Mouse (Mus musculus) C2C12 (cell line): Measurements from ENCODE around the gene C9orf72. TPM values are rescaled to one million over a fixed set of nuclear protein-coding genes. Genes with fewer than 3 reads are reported as not detected.

Experiments used
- H3K27me3 ChIP-seq: one replicate; pipeline ENCODE4 v1.6.1; 2011; ENCODE audit not compliant: control insufficient read depth, insufficient read depth, insufficient read length
- H3K36me3 ChIP-seq: one replicate; pipeline ENCODE4 v1.6.1; 2011; ENCODE audit not compliant: control insufficient read depth, insufficient read depth
- H3K4me3 ChIP-seq: one replicate; pipeline ENCODE4 v1.5.1; 2011; ENCODE audit warnings: mild to moderate bottlenecking, control low read depth; ENCODE audit not compliant: poor library complexity, insufficient read depth, severe bottlenecking
- H3K79me2 ChIP-seq: one replicate; pipeline ENCODE4 v1.6.1; 2011; ENCODE audit not compliant: control insufficient read depth, insufficient read depth
- H3K79me3 ChIP-seq: one replicate; pipeline ENCODE4 v1.6.1; 2011; ENCODE audit warnings: low read depth, control low read depth
- H3ac ChIP-seq: one replicate; pipeline ENCODE3; 2011; ENCODE audit warnings: low read depth; ENCODE audit not compliant: control insufficient read depth, insufficient read length
- CEBPB ChIP-seq: IDR thresholded peaks from one replicate; pipeline ENCODE4 v1.6.1; 2011; ENCODE audit warnings: low read depth, mild to moderate bottlenecking, control low read depth, moderate library complexity
- CTCF ChIP-seq: IDR thresholded peaks from one replicate; pipeline ENCODE4 v1.5.1; 2011; ENCODE audit not compliant: control insufficient read depth, insufficient read depth, insufficient read length
- FOSL1 ChIP-seq: IDR thresholded peaks from one replicate; pipeline ENCODE4 v1.8.0; 2011; ENCODE audit warnings: mild to moderate bottlenecking, low read length; ENCODE audit not compliant: poor library complexity, insufficient read depth, severe bottlenecking
- MAX ChIP-seq: IDR thresholded peaks from one replicate; pipeline ENCODE4 v1.6.1; 2011; ENCODE audit warnings: mild to moderate bottlenecking, control low read depth
- MYOD1 ChIP-seq: IDR thresholded peaks from one replicate; pipeline ENCODE4 v1.6.1; 2011; ENCODE audit warnings: low read depth; ENCODE audit not compliant: control insufficient read depth, insufficient read length
- MYOG ChIP-seq: IDR thresholded peaks from one replicate; pipeline ENCODE4 v1.6.1; 2011; ENCODE audit not compliant: control insufficient read depth, insufficient read length; ENCODE audit errors: extremely low read depth
- USF1 ChIP-seq: IDR thresholded peaks from one replicate; pipeline ENCODE4 v1.6.1; 2011; ENCODE audit warnings: low read depth, mild to moderate bottlenecking, control low read depth, moderate library complexity
- polyA plus RNA-seq: library from polyadenylated mRNA; unstranded; fragments of >200 nt; fragmentation: generic; extraction: Trizol; gene quantifications from one replicate; pipeline ENCODE4 v1.2.1, GENCODE M21; 2012; ENCODE audit warnings: missing spikeins

Gene C9orf72
- polyA plus RNA-seq, 1 experiment, result 5.7 TPM

DNA sequence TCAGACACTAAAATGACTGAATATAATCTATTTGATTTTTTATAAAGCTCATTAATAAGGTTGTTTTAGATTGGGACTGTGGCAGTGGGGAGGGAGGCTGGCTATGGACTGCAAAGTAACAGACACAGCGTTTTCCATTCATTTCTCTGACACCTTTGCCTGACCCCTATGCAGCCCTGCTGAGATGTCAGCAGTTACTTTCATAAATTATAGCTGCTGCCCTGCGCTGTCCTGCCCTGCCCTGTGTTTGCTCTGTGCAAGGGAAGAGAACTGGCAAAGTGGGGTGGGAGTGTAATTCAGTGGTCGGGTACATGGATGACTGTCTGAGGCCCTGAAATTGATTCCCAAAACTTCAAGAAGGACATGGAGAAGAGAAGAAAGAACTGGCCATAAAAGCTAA is 71.9 kb downstream of the C9orf72 start:
- Histone ChIP-seq H3K27me3 (no peaks in the 10 kb centered on the region), H3ac (no peak overlapping the region), H3K4me3 (no peak overlapping the region), H3K36me3 (no peaks in the 10 kb centered on the region), H3K79me3 (no peaks in the 10 kb centered on the region), H3K79me2 (no peaks in the 10 kb centered on the region)
- TF ChIP-seq USF1, result no peak
- no peak for TF ChIP-seq MAX
- no peak for TF ChIP-seq FOSL1
- TF ChIP-seq CTCF, result no peak
- no peak for TF ChIP-seq MYOD1
- no peak for TF ChIP-seq MYOG
- TF ChIP-seq CEBPB, result no peak

DNA sequence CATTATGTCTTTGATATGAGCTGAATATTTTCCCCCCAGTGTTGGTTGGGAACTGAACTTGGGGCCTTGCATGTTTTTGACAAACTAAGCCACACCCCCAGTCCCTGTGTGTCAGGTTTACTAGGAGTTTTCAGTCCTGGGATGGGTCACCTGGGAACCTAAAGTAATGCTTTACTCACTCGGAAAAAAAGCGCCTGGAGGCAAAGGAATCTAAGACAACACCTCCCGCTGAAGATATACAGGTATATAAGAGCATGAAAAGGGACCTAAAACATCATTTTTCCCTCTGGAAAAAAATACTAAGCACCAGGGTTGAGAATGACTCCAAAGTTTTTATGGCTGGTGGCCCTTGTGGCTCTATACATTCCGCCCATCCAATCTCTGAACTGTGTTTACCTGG is 74.2 kb downstream of the C9orf72 start, which contains the start of gene Ifnk:
TSS of gene Ifnk (plus strand) at position 301 of the 400 bp plus-strand sequence.
- Histone ChIP-seq H3K27me3 (no peaks in the 10 kb centered on the region), H3K4me3 (no peak within 1 kb of the TSS), H3K79me3 (no peaks in the 10 kb centered on the region), H3K36me3 (no peaks in the 10 kb centered on the region), H3ac (no peak within 1 kb of the TSS), H3K79me2 (no peaks in the 10 kb centered on the region)
- TF ChIP-seq CTCF (no peak), FOSL1 (no peak), MYOD1 (no peak), CEBPB (no peak), MYOG (no peak), MAX (no peak), USF1 (no peak)

DNA sequence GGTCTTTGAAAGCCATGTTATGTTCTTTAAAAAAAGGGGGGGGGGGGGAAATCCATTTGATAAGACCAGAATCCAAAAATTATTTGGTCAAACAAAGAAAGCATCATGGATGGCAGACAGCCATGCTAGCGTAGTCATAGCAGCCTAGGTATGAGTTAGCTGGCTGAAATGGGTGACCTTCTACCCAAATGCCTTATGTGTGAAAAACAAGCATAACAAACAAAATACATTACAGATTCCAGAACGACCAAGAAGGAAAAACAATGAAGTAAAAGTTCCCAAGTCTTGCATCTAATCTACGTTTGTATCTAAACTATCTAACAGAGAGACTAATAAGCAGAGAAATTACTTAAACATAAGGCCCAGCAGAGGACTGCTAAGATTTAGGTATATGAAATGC is 75.3 kb downstream of the C9orf72 start:
- Histone ChIP-seq H3K27me3 (no peaks in the 10 kb centered on the region), H3K79me2 (no peaks in the 10 kb centered on the region), H3ac (no peak overlapping the region), H3K79me3 (no peaks in the 10 kb centered on the region), H3K36me3 (no peaks in the 10 kb centered on the region), H3K4me3 (no peak overlapping the region)
- TF ChIP-seq USF1, result no peak
- TF ChIP-seq MYOD1, result no peak
- no peak for TF ChIP-seq CEBPB

DNA sequence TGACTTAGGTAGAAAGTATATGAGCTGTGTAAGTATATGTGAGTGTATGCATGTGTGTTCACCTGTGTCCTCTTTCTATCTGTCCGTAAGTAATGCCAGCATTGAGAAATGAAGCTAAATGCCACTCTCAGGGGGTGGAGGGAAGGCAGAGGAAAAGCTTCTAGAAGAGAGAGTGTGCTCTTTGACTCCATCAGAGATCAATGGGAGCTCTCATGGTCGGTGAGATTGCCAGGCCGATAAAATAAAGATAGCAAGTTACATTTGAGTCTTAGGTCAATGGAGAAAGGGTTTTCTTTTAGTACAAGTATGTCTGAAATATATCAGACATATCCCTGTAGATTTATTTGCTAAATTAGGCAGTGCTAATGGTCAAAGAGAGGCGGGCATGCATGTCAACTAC is 77.6 kb downstream of the C9orf72 start:
- H3K4me3 ChIP-seq, result no peak overlapping the region
- no peak overlapping the region for H3ac ChIP-seq
- H3K79me2 ChIP-seq, result no peaks in the 10 kb centered on the region
- H3K36me3 ChIP-seq, result no peaks in the 10 kb centered on the region
- no peaks in the 10 kb centered on the region for H3K79me3 ChIP-seq
- TF ChIP-seq MYOG (no peak), CEBPB (no peak), CTCF (no peak), USF1 (no peak), MYOD1 (no peak)
- no peaks in the 10 kb centered on the region for H3K27me3 ChIP-seq

DNA sequence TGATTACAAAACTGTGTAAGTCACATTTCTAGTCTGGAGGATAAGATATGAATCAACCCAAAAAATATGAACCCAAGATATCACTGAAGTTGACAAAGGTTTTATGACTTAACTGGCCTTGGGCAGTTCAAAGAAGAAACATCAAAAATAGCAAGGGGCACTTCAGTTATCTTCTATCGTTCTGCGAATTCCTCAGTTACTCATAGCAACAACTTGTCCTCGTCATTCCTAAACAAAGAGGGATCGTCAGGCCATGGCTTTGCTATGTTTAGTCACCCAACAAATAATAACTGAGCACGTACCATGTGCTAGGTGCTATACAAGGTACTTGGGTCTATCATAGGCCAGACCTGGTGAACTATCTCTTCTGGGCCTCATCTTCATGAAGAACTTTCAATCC is 79.4 kb downstream of the C9orf72 start:
- no peaks in the 10 kb centered on the region for H3K79me3 ChIP-seq
- H3K36me3 ChIP-seq, result no peaks in the 10 kb centered on the region
- TF ChIP-seq MAX, result no peak
- TF ChIP-seq MYOG, result no peak
- TF ChIP-seq MYOD1, result no peak
- no peak for TF ChIP-seq USF1
- TF ChIP-seq CEBPB, result no peak
- TF ChIP-seq CTCF, result no peak
- no peak for TF ChIP-seq FOSL1
- no peaks in the 10 kb centered on the region for H3K27me3 ChIP-seq
- H3K79me2 ChIP-seq, result no peaks in the 10 kb centered on the region
- no peak overlapping the region for H3K4me3 ChIP-seq
- H3ac ChIP-seq, result no peak overlapping the region

DNA sequence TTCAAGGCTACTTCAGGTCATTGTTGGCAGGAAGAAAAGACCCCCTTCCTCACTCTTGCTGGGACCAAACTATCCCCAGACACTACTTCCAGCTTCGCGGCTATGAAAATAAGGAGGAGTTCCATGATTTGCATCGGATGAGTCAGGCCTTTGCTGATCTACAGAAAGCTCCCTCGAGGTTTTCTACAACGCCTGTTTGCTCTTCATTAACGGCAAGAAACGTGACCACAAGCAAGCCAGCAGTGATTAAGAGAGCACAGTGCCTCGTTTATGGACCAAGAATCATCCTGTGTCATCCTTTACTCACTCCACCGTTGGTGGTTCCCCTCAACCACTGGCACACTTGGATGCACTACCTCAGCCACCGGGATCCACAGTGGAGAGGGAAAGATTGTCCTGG is 80.2 kb downstream of the C9orf72 start:
- no peak overlapping the region for H3K4me3 ChIP-seq
- H3K27me3 ChIP-seq, result no peaks in the 10 kb centered on the region
- TF ChIP-seq USF1 (no peak), MYOD1 (no peak), MYOG (no peak), CTCF (no peak), FOSL1 (no peak), MAX (no peak), CEBPB (no peak)
- no peaks in the 10 kb centered on the region for H3K36me3 ChIP-seq
- no peaks in the 10 kb centered on the region for H3K79me3 ChIP-seq
- no peak overlapping the region for H3ac ChIP-seq
- H3K79me2 ChIP-seq, result no peaks in the 10 kb centered on the region
